Mouse (Mus musculus) left cerebral cortex, postnatal 25 days (tissue): ENCODE measurements at regions not wholly inside any gene's neighbourhood (a gene's known extent, or its start where the extent isn't known, plus 50 kb on each side); places are given as distances from the start of the nearest gene placed in this dataset.
A peak's percentile ranks its signal among the peaks of the same experiment; 100 is the strongest.

Experiments
- DNase-seq, 2 experiments: peaks; one replicate each; pipeline ENCODE4 v3.0.0; 2022; ENCODE audit warnings: low spot score in 2 of 2, mixed read lengths in 1 of 2
- intact Hi-C: fragments of 180-260 bp; cut with DNase I; formaldehyde crosslinking; loops from one replicate; pipeline ENCODE4 v1.15.1; 2025

DNA sequence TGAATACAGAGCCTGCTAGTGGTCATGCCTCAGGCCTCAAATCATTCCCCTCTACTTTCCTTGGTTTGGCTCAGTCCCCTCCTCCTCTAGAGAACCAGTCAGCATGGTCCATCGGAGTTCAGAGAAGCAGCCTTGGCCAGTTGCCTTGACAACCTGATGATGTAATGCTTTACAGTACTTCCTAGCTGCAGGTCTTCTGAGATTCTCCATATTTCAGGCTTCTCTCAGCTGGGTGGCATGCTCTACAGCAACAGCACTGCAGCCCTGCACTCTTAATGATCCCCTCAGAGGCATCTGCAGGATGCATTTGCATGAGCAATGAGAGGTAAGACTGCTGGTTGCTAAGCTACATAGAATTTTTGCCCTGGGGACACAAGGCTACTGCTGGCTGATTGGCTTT lies 514.7 kb upstream of the Nbea start:
- peak; percentile 42 to 49 for DNase-seq
- intact Hi-C loops: no loop called here

DNA sequence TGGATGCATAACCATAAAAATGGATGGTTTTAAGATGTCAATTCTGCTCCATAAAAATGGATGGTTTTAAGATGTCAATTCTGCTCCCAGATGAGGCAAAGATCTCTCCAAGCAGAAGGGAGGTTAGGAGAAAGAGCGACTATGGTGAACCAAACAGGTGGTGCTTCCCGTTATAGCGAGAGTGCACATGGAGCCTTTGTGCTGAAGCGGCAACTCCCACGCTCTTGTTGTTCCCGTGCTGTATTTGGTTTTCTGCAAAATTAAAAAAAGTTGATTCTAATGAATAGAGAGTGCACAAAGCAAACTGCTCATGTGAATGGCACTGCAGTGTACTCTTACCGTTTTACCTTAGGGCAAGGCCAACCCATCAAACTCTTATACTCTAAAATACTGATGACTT lies 497.5 kb upstream of the Nbea start:
- DNase-seq: no peak
- intact Hi-C loops: no loop called here

- intact Hi-C loops: loop anchor here (10.0 kb wide), 1 partner anchor 664 kb away; no protein-coding TSS in a partner anchor
Measured at GRCm38 (mm10) chr3:56668829-56669228, 485.3 kb upstream of the Nbea start.

DNA sequence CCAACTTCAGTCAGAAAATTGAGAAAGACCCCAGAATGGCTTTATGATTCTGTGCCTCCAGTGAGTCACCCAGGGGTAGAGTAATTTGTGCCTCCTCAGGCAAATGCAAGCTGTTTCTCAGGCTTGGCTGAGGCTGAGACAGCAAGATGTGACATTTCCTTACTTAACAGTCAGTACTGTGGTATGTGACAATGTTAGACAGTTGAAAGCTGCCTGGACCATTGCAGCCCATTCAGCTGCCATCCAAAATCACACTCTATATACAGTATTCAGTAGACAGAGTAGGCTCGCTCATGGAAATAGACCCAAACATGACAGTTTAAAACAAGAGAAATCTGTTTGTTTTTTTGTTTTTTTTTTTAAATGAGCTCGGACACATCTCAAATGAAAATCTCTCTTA lies 477.1 kb upstream of the Nbea start:
- intact Hi-C loops: loop anchor here (10.0 kb wide), 1 partner anchor 656 kb away; no protein-coding TSS in a partner anchor
- DNase-seq: peak in 1 of 2 experiments; percentile 4

More at GRCm38 (mm10) chr3:56668829-56669228, 485.3 kb upstream of the Nbea start:
- DNase-seq: no peak

DNA sequence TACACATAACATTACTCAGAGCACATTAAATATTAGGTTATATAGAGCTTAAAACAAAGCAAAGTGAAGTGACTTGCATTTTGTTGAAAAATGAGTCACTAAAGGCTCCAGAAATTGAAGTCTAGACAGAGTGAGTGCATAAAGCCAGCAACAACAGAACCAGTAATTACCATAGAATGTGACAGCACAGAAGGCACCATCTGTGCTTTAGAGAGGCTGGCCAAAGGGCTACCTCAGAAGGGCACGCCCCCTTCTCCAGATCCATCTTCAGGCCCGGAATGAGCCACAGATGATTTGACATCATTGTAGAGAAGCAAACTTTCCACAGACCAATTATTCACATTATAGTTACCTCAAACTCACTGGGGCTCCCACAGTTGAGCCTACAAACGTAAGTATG lies 463.8 kb upstream of the Nbea start:
- intact Hi-C loops: no loop called here
- peak in 1 of 2 experiments; percentile 10 for DNase-seq
